Mouse (Mus musculus) erythroblast, embryonic 14.5 days (primary cell): ENCODE results near the gene Hk2.

Experiments
- GATA1 ChIP-seq: IDR thresholded peaks from 2 replicates; pipeline ENCODE4 v1.6.1; 2012; ENCODE audit warnings: low read length, inconsistent platforms, mixed read lengths
- TAL1 ChIP-seq: IDR thresholded peaks from 3 replicates; pipeline ENCODE4 v1.6.1; 2012; ENCODE audit warnings: low read length, inconsistent platforms, mixed read lengths

GRCm38 (mm10) chr6:82696736-82697135, 77.5 kb downstream of the Hk2 start:
- TF ChIP-seq GATA1 (no peak), TAL1 (no peak)
